Mouse (Mus musculus): Measurements from ENCODE around the gene Cir1.

Gene Cir1

DNA sequence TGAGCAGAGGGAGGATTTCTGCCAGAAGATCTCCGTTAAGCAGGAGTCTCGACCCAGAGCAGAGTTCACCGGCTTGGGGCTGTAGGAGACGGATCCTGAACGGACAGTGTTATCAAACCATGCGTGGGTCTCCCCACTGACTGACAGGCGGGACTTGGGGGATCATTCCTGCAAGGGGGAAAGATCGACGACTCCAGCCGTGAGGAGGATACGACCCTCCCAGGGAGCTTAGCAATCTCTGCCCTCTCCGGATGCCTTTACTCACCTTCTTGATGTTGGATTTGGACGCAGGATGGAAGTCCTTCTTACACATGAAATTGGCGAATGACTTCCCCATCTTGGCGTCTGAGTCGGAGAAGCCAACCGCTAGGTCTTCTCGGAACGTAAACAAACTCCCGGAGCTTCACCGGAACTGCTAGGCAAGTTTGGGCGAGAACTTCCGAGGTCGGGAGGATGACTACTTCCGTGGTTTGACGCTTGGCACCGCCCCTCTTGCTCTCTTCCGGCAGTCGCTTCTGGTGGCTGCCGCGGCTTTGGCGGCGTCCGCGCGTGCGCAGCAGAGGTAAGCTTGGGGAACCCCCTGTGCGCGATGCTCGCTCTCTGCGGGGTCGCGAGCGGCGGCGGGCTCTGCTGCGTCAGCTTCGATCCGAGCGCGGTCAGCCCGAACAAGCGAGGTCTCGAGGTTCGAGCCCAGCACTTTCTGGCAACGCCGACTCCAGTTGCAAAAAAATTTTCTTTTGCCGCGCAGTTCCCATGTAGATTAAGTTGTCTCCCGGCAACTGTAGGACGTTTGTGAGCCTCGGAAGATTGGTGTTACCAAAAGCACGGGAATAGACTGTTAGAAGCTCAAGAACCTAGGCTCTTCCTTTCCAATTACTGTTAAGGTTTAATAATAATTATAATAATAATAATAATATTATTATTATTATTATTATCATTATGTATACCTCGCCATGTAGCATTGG lies at the start of gene Cir1, which contains the start of gene Scrn3:
Gene Cir1 (minus strand): TSS at position 550 of the 965 bp plus-strand sequence.
Gene Scrn3 (plus strand): TSS at position 450 of the 965 bp plus-strand sequence.
- peak; percentile 99 for DNase-seq (ENCODE audit: low read depth, low spot score)

DNA sequence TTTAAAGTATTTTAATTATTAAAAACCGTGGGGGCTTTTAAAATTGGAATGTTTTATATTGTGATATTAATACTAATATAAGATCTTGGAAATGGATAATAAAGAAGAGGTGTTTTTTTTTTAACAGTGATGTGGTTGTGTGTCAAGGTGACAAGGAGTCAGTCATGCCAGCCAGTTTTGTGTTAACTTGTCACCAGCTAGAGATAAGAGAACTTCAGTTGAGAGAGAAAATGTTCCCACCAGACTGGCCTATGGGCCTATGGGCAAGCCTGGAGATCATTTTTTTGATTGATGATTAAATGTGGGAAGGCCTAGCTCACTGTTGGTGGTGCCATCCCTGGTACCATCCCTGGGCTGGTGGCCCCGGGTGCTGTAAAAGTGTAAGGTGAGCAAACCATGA lies 48.0 kb upstream of the Cir1 start:
- DNase-seq (ENCODE audit: low read depth, low spot score) = no peak

DNA sequence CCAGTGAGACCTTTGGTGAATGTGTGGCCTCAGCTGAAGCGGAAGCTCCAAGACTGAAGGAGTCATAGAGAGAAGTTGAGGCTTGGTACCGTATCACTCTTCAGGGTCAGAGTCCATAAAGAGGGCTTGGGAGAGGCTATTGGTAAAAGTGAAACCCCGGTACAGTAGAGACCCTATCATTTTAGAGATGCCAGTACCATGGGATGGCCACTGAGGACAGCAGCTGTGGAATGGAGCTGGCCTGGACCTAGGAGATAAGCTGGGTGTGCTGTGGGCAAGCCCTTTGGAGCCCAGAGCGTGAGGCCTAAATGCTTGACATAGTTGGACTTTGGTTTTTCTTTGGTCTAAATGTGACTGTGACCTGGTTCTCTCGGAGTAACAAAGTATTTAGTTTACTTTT lies 47.4 kb upstream of the Cir1 start:
- DNase-seq (ENCODE audit: low read depth, low spot score) = no peak

DNA sequence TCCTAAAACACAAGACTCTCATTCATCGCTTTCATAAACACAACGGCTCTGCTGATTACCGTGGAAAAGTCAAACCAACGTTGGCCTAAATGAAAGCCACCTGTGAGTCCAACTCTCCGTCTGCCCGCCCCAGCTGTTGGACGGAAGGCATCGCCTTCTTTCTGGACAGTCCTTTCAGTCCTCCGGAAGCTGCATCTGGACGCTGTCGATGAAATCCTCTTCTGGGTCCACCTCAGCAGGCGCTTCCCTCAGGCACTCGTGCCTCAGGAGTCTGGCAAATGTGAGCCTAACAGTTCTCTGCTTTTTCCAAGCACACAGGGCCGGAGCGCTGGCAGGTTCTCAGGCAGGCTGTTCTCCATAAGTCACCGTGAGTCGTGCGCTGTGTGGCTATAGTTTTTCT lies 44.5 kb upstream of the Cir1 start:
- no peak for DNase-seq (ENCODE audit: low read depth, low spot score)

DNA sequence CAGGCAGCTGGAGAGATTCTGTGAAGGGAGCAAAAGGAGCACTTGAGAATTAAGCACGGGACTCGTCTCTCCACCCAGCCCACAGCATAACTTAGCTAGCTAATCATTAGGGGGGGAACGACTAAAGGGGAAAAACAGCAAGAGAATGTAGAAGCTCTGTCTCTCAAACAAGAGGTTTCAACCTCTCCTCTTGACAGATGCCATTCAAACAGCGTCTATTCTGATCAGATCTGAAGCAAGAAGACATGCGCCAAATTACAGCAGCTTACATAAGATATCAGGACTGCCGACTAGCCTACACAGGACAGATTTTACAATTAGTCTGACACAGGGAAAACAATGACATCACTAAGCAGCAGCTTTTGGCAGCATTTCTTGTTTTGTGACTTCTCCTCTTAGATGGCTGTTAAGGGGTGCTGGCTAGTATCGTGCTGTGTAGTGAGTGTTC lies 39.5 kb upstream of the Cir1 start:
- no peak for DNase-seq (ENCODE audit: low read depth, low spot score)

DNA sequence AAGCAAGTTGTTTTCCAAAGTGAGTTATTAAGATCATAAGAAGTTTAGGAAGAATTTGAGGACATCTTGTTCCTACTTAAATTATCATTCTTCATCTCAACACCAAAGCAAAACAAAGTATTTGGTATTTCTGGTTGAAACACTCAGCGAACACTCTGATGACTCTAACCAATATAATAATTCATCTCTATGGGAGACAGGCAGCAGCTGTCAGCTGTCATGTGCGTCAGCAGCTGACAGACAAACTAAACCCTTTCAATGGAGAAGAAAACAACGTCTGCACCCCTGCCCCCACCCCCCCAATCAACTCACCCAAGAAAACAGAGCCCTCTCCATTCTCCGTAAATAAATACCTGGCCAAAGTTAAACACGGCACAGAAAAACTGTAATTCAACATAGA lies 39.0 kb upstream of the Cir1 start:
- no peak for DNase-seq (ENCODE audit: low read depth, low spot score)

DNA sequence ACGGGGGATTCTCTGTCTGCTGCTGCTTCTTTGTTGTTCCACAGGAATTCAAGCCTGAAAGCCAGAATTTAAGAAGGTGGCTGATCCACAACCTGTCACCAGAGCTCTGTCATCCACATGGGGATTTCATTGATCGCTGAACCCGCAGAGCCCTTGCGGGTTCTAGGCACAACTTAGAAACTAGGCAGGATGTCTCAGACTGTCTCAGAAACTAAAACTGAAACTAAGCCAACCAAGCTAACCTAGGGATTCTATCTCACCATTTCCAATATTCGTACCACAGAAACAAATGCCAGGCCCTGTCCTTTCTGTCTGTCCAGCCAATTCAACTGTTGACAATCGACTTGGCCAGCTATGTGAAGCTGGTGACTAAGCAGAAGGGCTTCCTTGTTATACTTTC lies 35.7 kb upstream of the Cir1 start:
- DNase-seq (ENCODE audit: low read depth, low spot score) = no peak

DNA sequence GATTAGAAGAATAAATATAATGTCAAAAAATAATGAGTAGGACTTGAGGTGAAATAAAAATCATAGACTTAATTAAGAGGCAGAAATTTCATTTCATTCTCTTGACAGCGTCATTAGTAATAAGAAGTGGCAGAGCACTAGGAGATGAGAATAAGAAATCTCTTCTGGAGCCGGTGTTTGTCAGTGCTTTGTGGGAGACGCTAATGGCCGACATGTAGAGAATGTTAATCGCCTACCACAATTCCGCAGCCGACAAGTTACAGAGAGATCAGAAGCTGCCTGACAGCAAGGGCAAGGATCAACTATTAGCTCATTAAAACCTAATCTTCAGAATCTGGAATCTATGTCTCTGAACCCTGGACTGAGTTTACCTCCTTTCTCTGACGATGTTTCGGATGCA lies 35.3 kb upstream of the Cir1 start:
- no peak for DNase-seq (ENCODE audit: low read depth, low spot score)

DNA sequence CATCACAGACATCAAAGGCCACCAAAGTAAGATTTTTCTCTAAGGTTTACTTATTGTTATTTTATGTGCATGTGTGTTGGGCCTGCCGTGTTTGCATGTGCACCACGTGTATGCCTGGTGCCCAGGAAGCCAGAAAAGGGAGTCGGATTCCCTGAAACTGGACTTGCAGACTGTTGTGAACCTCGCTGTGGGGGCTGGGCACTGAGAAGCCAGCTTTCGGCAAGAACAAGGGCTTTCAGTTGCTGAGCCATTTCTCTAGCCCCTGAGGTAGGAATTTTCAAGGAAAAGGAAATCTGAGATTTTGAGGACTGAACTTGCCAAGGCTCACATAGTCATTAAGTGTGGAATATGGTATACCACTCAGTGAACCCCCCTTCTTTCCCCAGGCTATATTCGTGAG lies 34.6 kb upstream of the Cir1 start:
- DNase-seq (ENCODE audit: low read depth, low spot score) = no peak

DNA sequence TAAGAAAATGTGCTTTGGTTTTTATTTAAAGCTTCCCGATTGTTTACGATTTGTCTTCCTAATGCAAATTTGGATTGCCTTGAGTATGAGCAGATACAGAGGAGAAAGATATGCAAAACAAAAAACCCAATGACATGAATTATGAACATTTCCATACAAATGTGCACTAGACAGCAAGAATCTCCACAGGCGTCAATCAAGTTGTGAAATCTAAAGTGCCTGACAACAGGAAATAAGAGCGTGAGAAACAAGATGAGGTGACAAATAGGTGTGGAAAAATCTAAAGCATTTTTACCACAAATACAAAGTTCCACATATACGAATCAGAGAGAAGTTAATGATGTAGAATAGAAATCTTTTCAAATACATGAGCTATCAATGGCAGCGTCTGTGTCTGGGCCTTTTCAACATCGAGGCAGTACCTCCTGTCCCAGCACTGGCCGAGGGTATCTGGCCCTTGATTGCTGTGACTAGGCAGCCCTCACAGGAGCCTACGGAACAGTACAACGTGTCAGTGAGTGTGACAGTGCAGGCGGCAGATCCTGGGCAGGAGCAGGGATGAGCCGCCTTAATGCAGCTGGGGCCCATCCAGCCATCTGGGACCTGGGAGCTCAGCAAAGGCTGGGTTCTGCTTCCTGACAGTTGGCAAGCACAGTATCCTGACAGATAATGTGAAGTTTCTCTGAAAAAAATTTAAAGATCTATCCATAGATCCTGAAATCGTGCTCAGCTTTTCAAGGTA lies 34.0 kb upstream of the Cir1 start:
- DNase-seq (ENCODE audit: low read depth, low spot score) = no peak

DNA sequence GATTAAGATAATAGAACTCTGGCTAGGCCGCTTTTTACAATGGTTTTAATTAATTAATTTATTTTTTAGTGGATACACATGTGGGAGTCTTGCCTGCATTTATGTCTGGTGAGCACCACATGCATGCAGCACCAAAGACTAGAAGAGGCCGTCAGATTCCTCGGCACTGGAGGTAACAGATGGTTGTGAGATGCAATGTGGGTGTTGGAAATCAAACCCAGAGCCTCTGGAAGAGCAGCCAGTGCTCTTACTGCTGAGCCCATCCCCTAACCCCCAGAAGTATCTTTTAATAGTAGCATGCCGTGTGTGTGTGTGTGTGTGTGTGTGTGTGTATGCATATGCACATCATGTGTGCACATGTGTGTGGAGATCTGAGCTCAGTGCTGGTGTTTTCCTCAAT lies 32.7 kb upstream of the Cir1 start:
- DNase-seq (ENCODE audit: low read depth, low spot score) = no peak

DNA sequence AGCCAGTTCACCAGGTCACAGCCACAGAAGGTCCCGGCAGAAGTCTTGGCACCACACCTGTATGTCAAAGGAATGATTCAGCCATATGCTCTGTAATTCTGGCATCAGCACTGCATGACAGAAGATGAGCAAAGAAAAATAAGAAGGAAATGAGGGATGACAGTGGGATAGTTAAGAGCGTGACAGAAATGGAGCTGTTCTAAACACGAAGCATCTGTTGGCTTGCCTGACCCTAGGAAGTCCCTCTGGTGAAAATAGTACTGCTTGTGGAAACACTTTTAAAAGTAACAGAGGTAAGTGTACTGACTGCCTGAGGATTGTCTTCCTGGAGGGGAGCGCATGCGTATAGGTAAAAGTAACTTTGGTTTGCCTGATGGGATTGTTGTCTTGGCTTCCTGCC lies 31.2 kb upstream of the Cir1 start:
- no peak for DNase-seq (ENCODE audit: low read depth, low spot score)

DNA sequence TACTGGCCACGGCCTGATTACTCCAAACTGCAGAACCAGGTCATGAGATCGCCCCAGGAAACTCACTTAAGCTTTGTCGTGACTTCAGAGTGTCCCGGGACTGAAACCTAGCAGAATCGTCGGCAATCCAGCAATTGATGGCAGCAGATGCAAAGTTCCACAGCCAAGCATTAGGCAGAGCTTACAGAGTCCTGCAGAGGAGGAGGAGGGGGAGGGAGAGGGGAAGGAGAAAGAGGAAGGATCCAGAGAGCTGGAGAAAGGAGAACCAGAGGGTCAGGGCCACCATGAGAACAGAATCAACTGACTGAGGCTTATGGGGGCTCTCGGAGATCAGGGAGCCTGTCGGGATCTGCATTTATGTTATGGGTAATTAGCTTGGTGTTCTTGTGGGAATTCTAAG lies 25.9 kb upstream of the Cir1 start:
- DNase-seq (ENCODE audit: low read depth, low spot score) = no peak

DNA sequence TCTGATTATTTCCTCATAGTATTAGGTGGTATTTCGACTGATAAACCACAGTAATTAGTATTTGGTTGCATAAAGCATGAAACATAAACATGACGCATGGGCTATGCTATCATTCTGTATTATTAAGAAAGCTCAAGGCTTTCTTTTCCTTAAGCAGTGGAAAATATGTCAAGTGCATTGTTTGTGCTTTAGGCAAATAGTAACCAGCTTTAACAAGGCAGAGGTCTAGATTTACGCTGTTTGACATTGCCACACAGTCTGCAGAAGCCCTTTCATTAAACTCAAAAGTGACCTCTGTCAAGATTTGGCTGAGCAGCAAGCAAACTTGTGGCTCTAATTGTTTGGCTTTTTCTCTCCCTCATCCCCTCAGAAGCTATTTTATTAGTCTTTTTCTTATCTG lies 23.4 kb upstream of the Cir1 start:
- no peak for DNase-seq (ENCODE audit: low read depth, low spot score)

DNA sequence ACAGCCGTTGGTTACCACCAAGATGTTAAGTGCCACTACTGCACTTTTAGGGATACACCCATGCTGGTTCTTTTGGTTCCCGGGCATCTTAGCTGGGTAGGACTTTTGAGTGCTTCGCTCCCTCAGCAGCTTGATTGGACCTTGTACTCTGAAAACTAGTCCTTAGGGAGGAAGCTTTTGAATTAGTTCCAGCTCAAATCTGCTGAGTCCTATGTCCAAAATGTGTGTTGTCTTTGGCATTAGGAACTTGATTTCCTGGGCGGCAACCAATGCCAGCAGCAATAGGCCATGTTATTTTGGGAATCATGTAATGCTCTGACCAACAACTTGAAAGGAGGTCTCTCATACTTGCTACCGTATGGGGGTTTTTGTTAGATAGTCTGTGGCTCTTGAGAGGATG lies 13.4 kb upstream of the Cir1 start:
- peak; percentile 20 for DNase-seq (ENCODE audit: low read depth, low spot score)

DNA sequence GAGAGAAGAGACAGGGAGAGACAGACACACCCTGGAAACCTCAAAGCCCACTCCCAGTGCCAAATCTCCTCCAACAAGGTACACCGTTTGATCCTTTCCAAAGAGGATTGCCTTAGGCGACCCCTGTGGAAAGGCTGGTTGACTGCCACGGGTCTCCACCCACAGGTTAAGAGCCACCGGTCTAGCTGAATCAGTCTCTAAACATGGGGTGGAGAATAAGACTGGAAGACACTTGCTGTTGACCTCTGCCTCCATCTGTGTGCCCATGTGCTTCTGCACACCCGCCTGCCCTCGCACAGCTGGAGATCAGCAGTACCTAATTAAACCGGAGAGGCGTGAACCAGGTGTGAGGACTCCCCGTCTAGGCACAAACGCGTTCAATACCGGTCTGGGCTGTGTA lies 10.5 kb upstream of the Cir1 start:
- DNase-seq (ENCODE audit: low read depth, low spot score) = no peak

DNA sequence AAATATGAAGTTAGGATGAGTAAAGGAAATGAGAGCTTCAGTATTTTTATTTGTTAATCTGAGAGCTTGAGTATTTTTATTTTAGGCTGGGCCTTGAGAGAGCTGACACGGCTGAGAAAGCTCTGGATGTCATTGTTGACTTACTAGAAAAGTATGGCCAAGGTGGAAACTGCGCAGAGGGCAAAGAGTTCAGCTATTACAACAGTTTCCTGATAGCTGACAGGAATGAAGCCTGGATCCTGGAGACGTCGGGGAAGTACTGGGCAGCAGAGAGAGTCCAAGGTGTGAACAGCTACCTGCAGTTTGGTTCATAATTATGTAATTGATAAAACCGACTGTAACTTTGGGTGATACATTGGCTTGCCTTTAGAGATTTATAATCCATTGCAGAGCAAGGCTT lies 6.7 kb upstream of the Cir1 start:
- no peak for DNase-seq (ENCODE audit: low read depth, low spot score)

DNA sequence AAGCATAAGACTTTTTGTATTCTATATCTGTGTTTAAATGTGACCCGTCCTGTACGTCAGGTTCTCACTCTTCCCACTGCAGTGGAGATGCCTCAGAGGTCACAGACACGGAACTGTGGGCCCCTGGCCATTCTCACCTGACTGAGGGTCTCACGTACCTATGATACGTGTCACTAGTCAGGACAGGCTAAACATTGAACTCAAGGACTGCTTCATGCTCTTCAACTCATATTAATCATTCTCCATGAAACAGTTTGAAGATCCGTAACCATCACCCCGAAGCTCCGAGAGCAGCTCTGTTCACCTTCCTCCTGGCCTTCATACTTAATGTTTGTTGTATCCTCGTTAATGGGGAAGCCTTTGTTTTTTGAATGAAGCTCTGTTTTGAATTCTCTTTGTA lies 4.9 kb upstream of the Cir1 start:
- no peak for DNase-seq (ENCODE audit: low read depth, low spot score)

DNA sequence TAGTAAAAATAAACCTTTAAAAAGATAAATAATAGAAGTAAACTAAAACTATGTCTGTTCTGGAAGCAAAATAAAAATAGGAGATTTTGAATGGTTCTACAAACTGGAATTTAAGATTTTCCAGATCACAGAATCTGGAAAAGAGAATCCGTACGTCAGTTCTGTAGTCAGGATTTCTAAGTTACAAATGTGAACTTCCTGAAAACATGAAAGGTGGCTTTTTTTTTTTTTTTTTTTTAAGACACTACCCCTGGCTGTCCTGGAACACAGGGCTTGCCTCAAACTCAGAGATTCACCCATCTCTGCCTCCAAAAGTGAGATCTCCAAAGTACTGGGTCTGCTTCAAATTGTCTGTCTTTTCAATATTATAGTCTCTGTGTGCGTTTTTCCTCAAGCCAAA lies 1.8 kb upstream of the Cir1 start:
- DNase-seq (ENCODE audit: low read depth, low spot score) = no peak

DNA sequence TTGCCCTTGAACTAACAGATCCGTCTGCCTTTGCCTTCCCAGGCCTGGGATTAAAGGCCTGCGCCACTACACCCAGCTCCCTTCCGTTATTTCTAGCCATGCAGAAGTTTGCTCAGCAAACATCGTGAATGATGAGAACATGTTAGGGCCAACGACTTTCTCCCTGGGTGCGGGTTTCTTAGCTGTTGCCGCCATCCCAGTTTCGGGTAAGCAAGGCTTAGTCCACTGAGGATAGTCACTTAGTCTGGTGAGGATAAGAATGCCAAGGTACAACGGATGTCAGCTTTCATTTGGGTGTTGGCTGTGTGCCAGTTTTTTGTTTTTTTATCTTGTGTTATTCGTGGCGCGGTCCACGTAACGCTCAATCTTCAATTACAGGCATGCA lies 608 bp upstream of the Cir1 start:
- peak; percentile 60 for DNase-seq (ENCODE audit: low read depth, low spot score)

DNA sequence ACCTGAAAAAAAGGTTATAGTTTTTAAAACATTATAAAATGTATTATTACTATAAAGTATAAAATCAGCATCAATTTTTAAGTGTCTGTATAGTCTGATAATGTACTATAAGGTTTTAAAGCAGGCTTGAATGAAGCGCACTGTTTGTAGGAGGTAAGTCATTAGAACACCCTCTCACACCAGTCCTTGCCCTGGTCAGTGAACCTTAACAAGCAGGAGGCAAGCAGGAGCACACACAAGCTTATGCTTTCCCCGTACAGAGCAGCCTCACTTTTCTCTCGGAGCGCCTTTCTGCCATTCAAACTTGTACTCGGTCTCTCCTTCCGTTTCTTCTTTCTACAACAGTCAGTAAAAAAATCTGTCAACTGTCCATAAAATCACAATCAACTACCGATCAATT lies 6.5 kb downstream of the Cir1 start:
- DNase-seq (ENCODE audit: low read depth, low spot score) = no peak

DNA sequence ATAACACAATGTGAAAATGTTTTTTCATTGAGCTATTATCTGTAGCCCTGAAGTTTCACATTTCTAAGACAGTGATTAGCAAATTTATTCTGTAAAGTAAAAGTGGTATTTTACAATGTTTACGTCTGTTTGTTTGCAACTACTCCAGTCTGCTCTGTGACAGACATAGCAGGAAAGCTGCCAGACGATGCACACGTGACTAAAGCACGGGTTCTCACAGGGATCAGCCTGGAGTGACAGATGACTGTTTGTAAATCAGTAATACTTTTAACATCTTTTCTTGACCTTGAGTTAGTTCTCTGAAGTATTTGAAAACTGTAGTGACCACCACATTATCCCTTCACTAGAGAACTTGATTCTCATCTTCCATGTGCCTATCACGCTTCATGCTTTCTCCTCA lies 8.0 kb downstream of the Cir1 start:
- DNase-seq (ENCODE audit: low read depth, low spot score) = no peak

DNA sequence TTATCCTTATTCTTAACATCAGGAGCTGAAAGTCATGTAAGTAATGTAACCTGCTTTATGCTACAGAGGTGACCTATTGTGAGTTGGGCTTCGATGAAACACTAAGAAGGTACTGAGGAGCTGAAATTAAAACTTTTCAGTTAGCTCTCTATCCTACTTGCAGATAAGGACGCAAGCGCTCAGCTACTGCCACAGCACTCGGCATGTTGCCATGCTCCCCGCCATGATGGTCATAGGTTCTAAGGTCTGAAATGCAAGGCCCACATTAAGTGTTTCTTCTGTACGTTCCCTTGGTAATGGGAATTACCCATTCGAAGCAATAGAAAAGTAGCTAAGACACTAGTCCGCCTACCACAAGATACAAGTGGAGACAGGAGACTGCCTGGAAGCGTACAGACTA lies 9.8 kb downstream of the Cir1 start:
- DNase-seq (ENCODE audit: low read depth, low spot score) = no peak
